22 mouse cellular contexts compared by ENCODE assay signal in the genomic region with DNA sequence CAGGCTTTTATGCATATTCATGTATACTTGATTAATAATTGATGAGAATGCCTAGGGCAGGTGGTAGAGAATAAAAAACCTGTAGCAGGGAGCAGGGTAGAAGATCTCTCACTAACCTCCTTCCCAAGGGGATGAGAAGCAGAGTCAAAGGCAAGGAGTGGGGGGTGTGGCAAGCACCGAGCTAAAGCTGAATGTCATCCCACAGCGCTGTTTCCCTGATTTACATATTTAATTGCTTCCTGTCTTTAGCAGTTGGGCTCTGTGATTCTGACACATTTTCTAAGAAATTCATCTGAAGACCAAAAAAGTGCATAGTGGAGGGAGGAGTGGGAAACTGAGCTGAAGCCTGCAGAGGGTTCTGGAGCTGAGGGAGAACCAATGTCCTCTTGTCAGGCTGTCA.
A peak's percentile ranks its signal among the peaks of the same experiment; 100 is the strongest.
DNase-seq lines count a peak whose midpoint lies in the region; ATAC-seq and TF ChIP-seq lines count a peak whose summit lies in the region.
"Had no signal": no experiment of that assay in that cellular context is flagged by ENCODE, and none has a peak within 500 bp of the region (broad histone marks: within the 10 kb centered on the region; RNA-seq: fewer than 3 reads in every experiment).

No protein-coding gene starts in this region.

- H3K4me2 ChIP-seq in forebrain, embryonic 13.5 days = no peak overlapping the region
- no peak overlapping the region for H3K4me2 ChIP-seq in forebrain, embryonic 11.5 days (ENCODE audit: low read depth, low read length, severe bottlenecking)
- no peak overlapping the region for H3K4me2 ChIP-seq in kidney, postnatal 0 days (ENCODE audit: low read length)
- H3K4me2 ChIP-seq in neural tube, embryonic 12.5 days (replicated peaks) = no peak overlapping the region
- no peak overlapping the region for H3K4me2 ChIP-seq in neural tube, embryonic 15.5 days
- H3K4me2 ChIP-seq: embryonic facial prominence, embryonic 13.5 days; liver, embryonic 15.5 days had no signal

- H3K4me1 ChIP-seq in forebrain, embryonic 13.5 days = 0 out of 2 replicates have a peak, but pooled peaks cover 4% of the 10 kb centered on the region
- H3K4me1 ChIP-seq in forebrain, embryonic 11.5 days (replicated peaks; ENCODE audit: control insufficient read depth, insufficient read depth, low read length) = no peaks in the 10 kb centered on the region
- no peaks in the 10 kb centered on the region for H3K4me1 ChIP-seq in kidney, postnatal 0 days (replicated peaks; ENCODE audit: insufficient read depth, low read length)
- no peaks in the 10 kb centered on the region for H3K4me1 ChIP-seq in neural tube, embryonic 12.5 days
- no peaks in the 10 kb centered on the region for H3K4me1 ChIP-seq in neural tube, embryonic 15.5 days
- H3K4me1 ChIP-seq: embryonic facial prominence, embryonic 13.5 days; heart, embryonic 10.5 days; liver, embryonic 15.5 days had no signal

- 16% methylated on average over 2 of the region's 2 CpGs for WGBS in forebrain, embryonic 13.5 days
- WGBS in forebrain, embryonic 11.5 days = 33% methylated on average over 2 of the region's 2 CpGs
- WGBS in kidney, postnatal 0 days = 21% methylated on average over 2 of the region's 2 CpGs
- WGBS in neural tube, embryonic 12.5 days = 9% methylated on average over 2 of the region's 2 CpGs
- WGBS in neural tube, embryonic 15.5 days = 3% methylated on average over 2 of the region's 2 CpGs

- no peaks in the 10 kb centered on the region for H3K9me3 ChIP-seq in forebrain, embryonic 13.5 days (replicated peaks)
- H3K9me3 ChIP-seq in forebrain, embryonic 11.5 days (ENCODE audit: control insufficient read depth, low read length) = no peaks in the 10 kb centered on the region
- H3K9me3 ChIP-seq in kidney, postnatal 0 days (replicated peaks; ENCODE audit: low read length) = no peaks in the 10 kb centered on the region
- no peaks in the 10 kb centered on the region for H3K9me3 ChIP-seq in neural tube, embryonic 12.5 days
- no peaks in the 10 kb centered on the region for H3K9me3 ChIP-seq in neural tube, embryonic 15.5 days (replicated peaks)
- H3K9me3 ChIP-seq: embryonic facial prominence, embryonic 13.5 days; G1E; heart, embryonic 10.5 days; liver, embryonic 15.5 days had no signal

- H3K36me3 ChIP-seq in forebrain, embryonic 13.5 days (ENCODE audit: poor library complexity, severe bottlenecking) = no peaks in the 10 kb centered on the region
- no peaks in the 10 kb centered on the region for H3K36me3 ChIP-seq in forebrain, embryonic 11.5 days (ENCODE audit: control insufficient read depth, insufficient read depth, low read length)
- H3K36me3 ChIP-seq in kidney, postnatal 0 days (ENCODE audit: insufficient read depth, low read length) = no peaks in the 10 kb centered on the region
- no peaks in the 10 kb centered on the region for H3K36me3 ChIP-seq in neural tube, embryonic 12.5 days
- no peaks in the 10 kb centered on the region for H3K36me3 ChIP-seq in neural tube, embryonic 15.5 days
- H3K36me3 ChIP-seq: embryonic facial prominence, embryonic 13.5 days; G1E; heart, embryonic 10.5 days; liver, embryonic 15.5 days had no signal

- H3K4me3 ChIP-seq in forebrain, embryonic 13.5 days = no peak overlapping the region
- H3K4me3 ChIP-seq in forebrain, embryonic 11.5 days (ENCODE audit: low read depth, low read length) = no peak overlapping the region
- H3K4me3 ChIP-seq in kidney, postnatal 0 days (replicated peaks; ENCODE audit: low read depth, low read length) = no peak overlapping the region
- H3K4me3 ChIP-seq in neural tube, embryonic 12.5 days = no peak overlapping the region
- H3K4me3 ChIP-seq in neural tube, embryonic 15.5 days (replicated peaks) = no peak overlapping the region
- H3K4me3 ChIP-seq: embryonic facial prominence, embryonic 13.5 days; heart, embryonic 10.5 days; left cerebral cortex, adult 2 months; liver, embryonic 15.5 days had no signal

- DNase-seq in forebrain, embryonic 11.5 days (ENCODE audit: low spot score) = no peak
- DNase-seq in kidney, postnatal 0 days (ENCODE audit: low spot score) = peak; percentile 3
- no peak for DNase-seq in kidney, postnatal 25 days
- peak; percentile 40 for DNase-seq in telencephalon, adult 2 months (ENCODE audit: low read depth, low spot score)
- DNase-seq in heart, adult 9 months (ENCODE audit: low spot score in 2 of 2) = no peak
- DNase-seq: adrenal gland, postnatal 36 days; cerebellum, adult 9-11 months; gastrocnemius, postnatal 14 days; heart, postnatal 10 days; kidney, adult 8-10 months; kidney, postnatal 4 days; lung, postnatal 14 days; thymus, postnatal 25 days had no signal

- no peaks in the 10 kb centered on the region for H3K27me3 ChIP-seq in forebrain, embryonic 13.5 days
- no peaks in the 10 kb centered on the region for H3K27me3 ChIP-seq in forebrain, embryonic 11.5 days (ENCODE audit: control insufficient read depth, insufficient read depth, low read length)
- no peaks in the 10 kb centered on the region for H3K27me3 ChIP-seq in kidney, postnatal 0 days (ENCODE audit: insufficient read depth, low read length)
- H3K27me3 ChIP-seq in neural tube, embryonic 12.5 days (replicated peaks) = no peaks in the 10 kb centered on the region
- H3K27me3 ChIP-seq in neural tube, embryonic 15.5 days (replicated peaks) = no peaks in the 10 kb centered on the region
- H3K27me3 ChIP-seq: embryonic facial prominence, embryonic 13.5 days; liver, embryonic 15.5 days had no signal

- no peak overlapping the region for H3K27ac ChIP-seq in forebrain, embryonic 13.5 days
- H3K27ac ChIP-seq in forebrain, embryonic 11.5 days (ENCODE audit: low read depth, low read length) = no peak overlapping the region
- no peak overlapping the region for H3K27ac ChIP-seq in kidney, postnatal 0 days
- H3K27ac ChIP-seq in neural tube, embryonic 12.5 days = no peak overlapping the region
- H3K27ac ChIP-seq in neural tube, embryonic 15.5 days (replicated peaks) = no peak overlapping the region
- H3K27ac ChIP-seq: embryonic facial prominence, embryonic 13.5 days; heart, embryonic 10.5 days; left cerebral cortex, adult 2 months; liver, embryonic 15.5 days had no signal

- ATAC-seq in forebrain, embryonic 13.5 days = peak; percentile 88
- ATAC-seq in forebrain, embryonic 11.5 days (replicated peaks; ENCODE audit: low FRiP score) = no peak
- no peak for ATAC-seq in kidney, postnatal 0 days (replicated peaks; ENCODE audit: low FRiP score, low read depth)
- ATAC-seq in neural tube, embryonic 12.5 days (ENCODE audit: low FRiP score, low read depth) = peak; percentile 17; the same call in 1 of the 2 replicates
- ATAC-seq in neural tube, embryonic 15.5 days (ENCODE audit: low FRiP score) = no peak
- ATAC-seq: CD4-positive, CD25-positive, alpha-beta regulatory T cell, adult 4 months had no signal

- H3K9ac ChIP-seq in forebrain, embryonic 13.5 days = no peak overlapping the region
- no peak overlapping the region for H3K9ac ChIP-seq in forebrain, embryonic 11.5 days (ENCODE audit: low read length)
- no peak overlapping the region for H3K9ac ChIP-seq in kidney, postnatal 0 days (ENCODE audit: low read depth, low read length)
- no peak overlapping the region for H3K9ac ChIP-seq in neural tube, embryonic 12.5 days
- H3K9ac ChIP-seq in neural tube, embryonic 15.5 days (replicated peaks) = no peak overlapping the region
- H3K9ac ChIP-seq: embryonic facial prominence, embryonic 13.5 days; liver, embryonic 15.5 days had no signal

- no peak for TF ChIP-seq CTCF in kidney, postnatal 0 days (IDR thresholded peaks at IDR 0.05; ENCODE audit: low read depth)

Comparison
In these comparisons a context has a peak if more than half of its experiments do, and no peak if none do; other contexts are left out.
1. ATAC-seq: peak in forebrain, embryonic 13.5 days (single experiment) and neural tube, embryonic 12.5 days (single experiment); none in forebrain, embryonic 11.5 days (single experiment), kidney, postnatal 0 days (single experiment) and neural tube, embryonic 15.5 days (single experiment).
2. DNase-seq: peak in kidney, postnatal 0 days (single experiment) and telencephalon, adult 2 months (single experiment); none in forebrain, embryonic 11.5 days (single experiment), kidney, postnatal 25 days (0 of 2) and heart, adult 9 months (0 of 2).